Mouse (Mus musculus): ENCODE measurements around the gene Prr11. TPM values are rescaled to one million over a fixed set of nuclear protein-coding genes. Genes with fewer than 3 reads are reported as not detected.
A peak's percentile ranks its signal among the peaks of the same experiment; 100 is the strongest.

The Prr11 gene
- polyA plus RNA-seq, 1 experiment from 2014 or later, result 2.1 TPM

GRCm38 (mm10) chr11:87039307-87039963 is 69.1 kb downstream of the Prr11 start:
- H3K9me3 ChIP-seq (replicated peaks), result no peaks in the 10 kb centered on the region
- H3K27ac ChIP-seq (replicated peaks), result no peak overlapping the region
- 65% methylated on average over 9 of the region's 9 CpGs for WGBS
- no peak overlapping the region for H3K4me3 ChIP-seq (replicated peaks)
- no peak overlapping the region for H3K9ac ChIP-seq (replicated peaks)
- no peaks in the 10 kb centered on the region for H3K27me3 ChIP-seq (replicated peaks)
- no peak overlapping the region for H3K4me2 ChIP-seq
- no peaks in the 10 kb centered on the region for H3K4me1 ChIP-seq
- peaks cover 83% of the 10 kb centered on the region for H3K36me3 ChIP-seq
- no peak for ATAC-seq (ENCODE audit: low FRiP score)

MicroRNAs within 50 kb of the gene (microRNA counts, 519-probe panel; counts per million panel counts)
- microRNA mmu-miR-301a, result 3,960 counts per million, percentile 93 among the panel's probes with 10 or more counts

Small RNA genes within 50 kb of the gene (microRNA-seq; reads per million reads assigned to microRNA genes)
- 1,271 reads per million, percentile 81 among the genes with 10 or more reads in this experiment for gene Mir301

Other genes starting within 250 kb of the Prr11 start
- 3.4 and 4.1 TPM in 2 replicates for gene Ypel2, start 115.0 kb downstream of the Prr11 start, polyA plus RNA-seq (2015; fragmentation: Nextera tagmentation; extraction: Ambion mirVana)
- 131 and 160 TPM in 2 replicates for gene Gdpd1, start 34.6 kb downstream of the Prr11 start, polyA plus RNA-seq (2015; fragmentation: Nextera tagmentation; extraction: Ambion mirVana)
- gene Smg8, start 21.9 kb downstream of the Prr11 start, polyA plus RNA-seq (2015; fragmentation: Nextera tagmentation; extraction: Ambion mirVana), result 18.6 and 19.5 TPM in 2 replicates
- 32.8 and 38.2 TPM in 2 replicates for gene Ska2, start 526 bp upstream of the Prr11 start, polyA plus RNA-seq (2015; fragmentation: Nextera tagmentation; extraction: Ambion mirVana)
- 71.4 and 79.3 TPM in 2 replicates for gene Trim37, start 18.4 kb upstream of the Prr11 start, polyA plus RNA-seq (2015; fragmentation: Nextera tagmentation; extraction: Ambion mirVana)